Mouse (Mus musculus) cerebral cortex, adult 2 months (tissue): ENCODE data around the gene Fam126b.

ENCODE experiments used
- WGBS: fragments of 180-500 bp; shearing (Covaris S2); methylation state at CpG from one replicate; pipeline ENCODE4 v1.1.7; 2018; 5-methylcytosine and 5-hydroxymethylcytosine counted together

Fam126b gene

DNA sequence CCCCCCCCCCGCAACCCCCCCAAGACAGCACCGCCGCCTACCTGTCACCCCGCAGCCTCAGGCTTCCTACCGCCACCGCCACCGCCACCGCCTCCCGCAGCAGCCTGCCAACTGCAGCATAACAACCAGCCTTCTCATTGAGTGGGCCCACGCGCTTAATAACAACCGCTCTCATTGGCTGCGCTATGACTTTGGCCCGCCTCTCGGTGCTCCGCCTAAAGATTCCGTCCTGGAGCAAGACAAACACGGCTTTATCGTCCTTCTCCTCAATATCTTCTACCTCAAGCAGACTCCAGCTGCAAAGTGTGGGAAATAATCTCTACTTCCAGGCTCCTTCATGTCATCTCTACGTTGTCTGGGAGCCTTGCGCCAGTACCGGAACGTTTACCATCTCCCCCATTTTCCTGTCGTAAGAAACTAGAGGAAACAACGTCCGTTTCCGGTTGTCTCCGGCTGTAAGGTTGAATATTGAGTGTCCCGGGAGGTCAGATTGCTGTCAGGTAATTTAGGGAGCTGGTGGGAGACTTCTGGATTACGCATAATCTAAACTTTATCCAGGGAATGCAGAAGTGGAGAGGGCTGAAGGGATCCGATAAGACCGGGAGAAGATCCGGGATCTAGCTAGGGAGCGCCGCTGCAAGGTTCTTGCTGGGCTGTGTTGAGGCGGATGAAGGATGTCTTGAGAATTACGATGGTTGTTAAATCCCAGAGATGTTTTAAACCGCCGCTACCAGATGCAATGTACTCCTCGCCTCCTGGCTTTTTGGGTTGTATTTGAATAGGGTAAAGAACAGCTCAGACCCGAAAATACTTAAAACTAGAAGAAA, at the start of gene Fam126b, which contains the start of gene Ndufb3:
TSS of gene Fam126b (minus strand) at position 153 of the 827 bp plus-strand sequence.
TSS of gene Ndufb3 (plus strand) at position 214 of the 827 bp plus-strand sequence.
- WGBS = 1% methylated on average over 41 of the region's 41 CpGs

DNA sequence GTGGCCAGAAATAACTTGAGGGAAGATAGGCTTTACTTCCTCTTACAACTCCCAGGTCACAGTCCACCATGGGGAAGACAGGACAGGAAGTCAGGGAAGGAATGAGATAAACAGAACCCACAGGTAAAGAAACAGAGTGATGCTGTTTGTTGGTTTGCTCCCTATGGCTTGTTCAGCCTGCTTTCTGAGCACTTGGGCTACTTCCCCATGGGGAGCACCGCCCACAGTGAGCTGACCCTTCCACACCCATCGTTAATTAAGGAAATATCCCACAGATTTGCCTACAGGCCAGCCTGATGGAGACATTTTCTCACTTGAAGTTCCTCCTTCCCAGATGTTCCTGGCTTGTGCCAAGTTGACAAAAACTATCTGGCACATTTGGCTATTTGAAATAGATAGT, 42.7 kb upstream of the Fam126b start:
- WGBS = 71% methylated on average over 2 of the region's 2 CpGs

DNA sequence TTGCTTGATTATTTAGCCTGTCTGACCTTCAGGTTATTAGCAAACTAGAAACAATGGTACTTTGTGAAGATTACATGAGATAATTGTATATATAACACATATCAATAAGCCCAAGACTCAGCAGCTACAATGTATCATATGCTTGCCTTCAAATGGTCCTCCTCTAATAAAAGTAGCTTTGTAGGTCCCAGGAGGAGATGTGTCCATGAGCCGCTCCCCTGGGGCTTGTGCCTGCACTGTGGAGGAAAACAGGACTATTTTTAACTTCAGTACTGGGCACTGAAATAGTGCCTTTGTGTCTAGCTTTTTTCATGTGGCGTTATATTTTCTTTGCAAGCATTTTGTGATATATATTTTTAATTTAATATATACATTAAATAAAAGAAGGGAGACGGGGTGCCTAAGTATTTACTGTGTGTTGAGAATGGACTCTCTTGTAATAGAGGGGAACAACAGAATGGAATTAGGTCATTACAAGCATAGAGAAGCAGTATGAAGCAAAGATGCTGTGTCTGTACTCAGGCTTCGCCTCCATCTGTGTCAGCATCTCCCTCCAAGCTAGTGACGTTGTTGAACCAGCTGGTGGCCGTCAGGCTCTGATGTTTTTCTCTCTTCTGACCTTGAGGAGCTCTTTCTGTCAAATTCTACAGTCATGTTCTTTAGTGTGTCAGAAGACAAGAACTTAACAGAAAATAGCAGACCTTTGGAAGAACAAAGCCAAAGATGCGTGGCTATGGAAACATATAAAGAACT, 36.0 kb upstream of the Fam126b start:
- WGBS = 24% methylated on average over 7 of the region's 7 CpGs

DNA sequence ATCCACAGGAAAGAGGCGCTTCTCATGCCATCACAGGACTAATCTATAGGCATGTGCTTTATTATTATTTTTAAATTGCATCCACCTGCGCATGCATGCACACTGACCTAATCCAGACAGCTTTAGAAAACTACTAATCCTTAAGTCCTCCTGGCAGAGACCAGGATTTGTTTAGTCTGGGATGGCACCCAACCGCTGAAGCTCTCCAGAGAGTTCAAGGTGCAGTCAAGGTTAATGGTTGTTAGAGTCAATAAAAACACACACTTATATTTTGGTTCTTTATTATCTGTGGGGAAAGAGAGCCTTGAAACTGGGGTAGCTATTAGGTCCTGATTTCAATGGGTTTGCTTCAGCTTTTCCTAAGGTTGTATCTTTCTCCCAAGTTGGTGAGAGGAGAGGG, 35.1 kb upstream of the Fam126b start:
- WGBS = 96% methylated on average over 3 of the region's 3 CpGs

DNA sequence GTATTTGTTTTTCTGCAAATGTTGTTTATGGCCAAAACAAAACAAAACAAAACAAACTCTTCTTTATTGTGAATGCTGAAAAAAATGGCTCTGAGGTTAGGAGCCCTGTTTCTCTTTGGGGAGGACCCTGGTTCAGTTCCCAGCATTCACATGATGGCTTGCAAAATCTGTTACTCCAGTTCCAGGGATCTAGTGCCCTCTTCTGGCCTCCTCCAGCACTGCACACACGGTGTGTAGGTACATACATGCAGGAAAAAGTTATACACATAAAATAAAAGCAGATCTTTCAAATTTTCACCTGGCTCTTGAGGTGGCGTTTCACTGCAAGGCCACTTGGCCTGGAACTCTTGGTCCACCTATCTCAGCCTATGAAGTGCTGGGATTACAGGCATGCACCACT, 32.6 kb upstream of the Fam126b start:
- 88% methylated on average over 2 of the region's 2 CpGs for WGBS

DNA sequence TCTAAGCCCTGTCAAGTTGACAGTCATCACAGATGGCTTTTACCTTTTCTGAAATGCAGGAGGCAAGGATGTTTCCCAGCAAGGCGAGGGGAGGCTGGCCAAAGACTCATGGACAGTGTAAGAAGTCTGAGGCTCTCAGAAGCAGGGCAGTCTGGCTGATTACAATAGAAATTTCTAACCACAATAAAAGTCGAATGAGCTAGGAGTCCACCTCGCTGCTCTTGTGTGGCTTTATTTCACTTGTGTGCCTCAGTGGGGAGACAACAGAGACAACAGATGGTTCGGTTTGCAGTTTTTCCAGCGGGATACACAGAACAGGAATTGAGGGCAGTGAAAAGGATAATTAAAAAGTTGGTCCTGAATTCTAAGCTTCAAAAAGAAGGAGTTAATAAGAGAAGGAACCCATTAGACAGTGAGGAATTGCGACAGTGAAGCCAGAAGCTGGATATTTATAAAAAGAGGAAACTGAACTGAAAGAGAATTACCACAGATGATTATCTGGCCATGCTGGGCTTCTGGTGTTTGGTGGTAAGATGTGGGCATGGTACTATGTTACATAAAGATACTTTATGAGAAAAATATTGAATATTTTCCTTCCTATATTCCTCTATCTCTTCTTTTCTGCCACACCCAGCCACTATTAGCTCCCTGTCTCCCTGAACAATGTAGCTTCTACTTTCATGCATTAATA, 32.0 kb upstream of the Fam126b start:
- 51% methylated on average over 6 of the region's 6 CpGs for WGBS

DNA sequence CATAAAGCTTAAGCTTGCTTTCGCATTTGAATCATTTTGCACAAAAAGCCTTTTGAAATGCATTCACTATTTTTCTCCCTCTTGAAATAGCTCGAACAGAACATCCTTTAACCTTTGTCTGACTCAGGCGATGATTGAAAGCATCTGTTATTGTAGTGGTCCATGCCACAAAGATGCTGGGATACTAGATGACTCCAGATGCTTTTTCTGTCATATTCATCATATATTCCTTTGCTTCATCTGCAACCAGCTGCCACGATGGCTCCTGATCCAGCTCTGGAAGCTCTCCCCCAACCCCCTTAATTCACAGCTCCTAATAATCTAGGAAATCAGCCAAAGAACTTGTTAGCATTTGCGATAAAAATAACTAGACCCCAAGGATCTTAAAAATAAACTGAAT, 31.0 kb upstream of the Fam126b start:
- 33% methylated on average over 5 of the region's 5 CpGs for WGBS

DNA sequence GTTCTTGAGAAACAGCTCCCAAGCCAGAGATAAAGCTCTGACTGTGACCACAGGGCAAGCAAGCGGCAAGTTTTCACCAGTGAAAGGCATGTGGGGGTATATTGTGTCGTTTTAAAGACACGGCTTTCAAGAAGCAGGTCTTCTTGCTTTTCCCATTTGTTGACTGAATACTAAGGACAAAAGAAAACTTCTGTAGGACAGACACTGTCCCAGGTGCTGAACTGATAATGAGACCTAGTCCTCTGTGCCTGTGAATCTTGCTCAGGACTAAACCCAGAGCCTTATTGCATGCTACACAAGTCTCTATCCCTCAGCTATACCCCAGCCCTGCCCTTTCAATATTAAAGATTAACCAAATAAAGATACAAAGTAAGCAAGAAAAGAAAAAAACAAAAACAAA, 30.1 kb upstream of the Fam126b start:
- WGBS = 74% methylated on average over 3 of the region's 3 CpGs

DNA sequence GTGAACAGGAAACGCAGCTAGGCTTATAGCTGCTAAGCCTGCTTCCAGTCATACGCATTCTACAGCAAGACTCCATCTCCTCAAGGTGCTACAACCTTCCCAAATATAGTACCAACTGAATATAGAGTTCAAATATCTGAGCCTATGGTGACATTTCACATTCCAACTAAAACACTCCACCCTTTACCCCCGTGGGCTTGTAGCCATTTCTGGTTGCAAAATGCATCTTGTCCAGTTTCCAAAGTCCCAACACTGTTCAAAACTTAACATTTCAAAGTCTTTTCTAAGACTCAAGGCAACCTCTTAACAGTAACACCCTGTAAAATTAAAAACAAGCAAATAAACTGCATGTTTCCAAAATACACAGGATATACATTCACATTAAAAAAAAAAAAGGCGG, 29.0 kb upstream of the Fam126b start:
- WGBS = 85% methylated on average over 4 of the region's 4 CpGs

DNA sequence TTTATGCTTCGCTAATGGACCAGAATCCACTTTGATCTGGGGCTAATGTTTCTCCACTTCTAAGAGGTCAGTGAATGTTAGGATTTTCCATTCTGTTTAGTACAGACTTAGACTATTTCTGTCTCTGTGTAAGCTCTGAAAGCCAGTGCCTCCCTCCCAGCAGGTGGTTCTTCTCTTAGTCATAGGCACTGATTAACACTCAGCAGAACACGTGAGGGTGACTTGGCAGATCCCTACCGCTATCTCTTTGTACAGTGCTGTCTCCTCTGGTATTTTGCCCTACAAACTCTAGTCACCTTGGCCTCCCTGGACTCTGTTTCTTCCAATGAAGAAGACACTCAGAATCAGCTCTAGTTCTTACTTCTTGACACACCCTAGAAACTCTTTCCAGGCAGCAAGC, 28.3 kb upstream of the Fam126b start:
- WGBS = 46% methylated on average over 3 of the region's 3 CpGs

DNA sequence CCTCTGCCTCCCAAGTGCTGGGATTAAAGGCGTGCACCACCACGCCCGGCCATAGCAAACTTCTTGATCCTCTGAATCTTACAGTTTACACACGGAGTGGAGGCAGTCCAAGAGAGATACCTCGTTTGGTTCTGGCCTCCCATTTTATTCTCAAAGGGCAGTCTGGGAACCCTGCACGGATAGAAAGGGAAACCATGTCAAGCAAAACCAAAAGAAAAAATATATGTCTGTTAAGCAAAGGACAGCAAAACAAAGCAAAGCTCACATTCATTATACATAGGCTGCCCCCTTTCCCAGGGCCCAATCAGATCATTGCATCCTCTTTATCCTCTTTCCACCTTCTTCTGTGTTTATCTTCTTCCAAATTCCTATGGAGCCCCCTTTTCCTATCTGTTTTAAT, 27.7 kb upstream of the Fam126b start:
- WGBS = 82% methylated on average over 6 of the region's 6 CpGs

DNA sequence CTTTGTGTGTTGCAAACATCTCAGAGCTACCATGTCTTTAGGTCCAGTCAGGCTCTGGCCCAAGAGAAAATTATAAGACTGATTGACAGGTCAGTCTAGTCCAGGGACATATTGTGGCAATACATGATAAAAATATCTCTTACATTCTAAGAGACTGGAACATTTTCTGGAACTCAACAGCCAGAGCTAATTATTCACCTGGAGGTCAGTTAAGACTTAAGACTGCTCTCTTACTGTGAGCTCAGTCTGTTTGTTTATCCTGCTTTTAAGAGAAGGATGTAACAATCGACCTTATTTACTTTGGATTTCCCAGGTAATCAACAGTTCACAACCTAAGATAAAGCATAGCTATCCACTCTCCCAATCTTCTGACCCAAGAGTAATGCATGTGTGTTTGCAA, 24.5 kb upstream of the Fam126b start:
- 61% methylated on average over 1 of the region's 1 CpGs for WGBS

DNA sequence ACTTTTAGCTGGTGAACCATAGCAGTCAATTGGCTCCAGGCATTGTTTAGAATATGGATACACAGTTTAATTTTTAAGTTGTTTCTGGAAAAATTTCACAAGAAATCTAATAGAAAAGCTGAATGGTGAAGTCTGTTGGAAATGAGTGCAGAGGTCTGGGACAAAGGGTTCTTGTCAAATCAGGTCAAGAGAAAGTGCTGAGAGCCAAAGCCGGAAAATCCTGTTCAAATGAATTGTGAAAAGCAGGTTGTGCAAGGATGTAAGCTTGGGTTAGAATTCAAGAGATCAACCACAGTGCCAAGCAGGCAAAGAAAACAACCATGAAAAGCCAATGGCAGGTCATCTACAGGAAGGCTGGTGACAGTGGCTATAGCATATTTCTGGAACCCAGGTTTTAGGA, 24.0 kb upstream of the Fam126b start:
- 72% methylated on average over 1 of the region's 1 CpGs for WGBS

DNA sequence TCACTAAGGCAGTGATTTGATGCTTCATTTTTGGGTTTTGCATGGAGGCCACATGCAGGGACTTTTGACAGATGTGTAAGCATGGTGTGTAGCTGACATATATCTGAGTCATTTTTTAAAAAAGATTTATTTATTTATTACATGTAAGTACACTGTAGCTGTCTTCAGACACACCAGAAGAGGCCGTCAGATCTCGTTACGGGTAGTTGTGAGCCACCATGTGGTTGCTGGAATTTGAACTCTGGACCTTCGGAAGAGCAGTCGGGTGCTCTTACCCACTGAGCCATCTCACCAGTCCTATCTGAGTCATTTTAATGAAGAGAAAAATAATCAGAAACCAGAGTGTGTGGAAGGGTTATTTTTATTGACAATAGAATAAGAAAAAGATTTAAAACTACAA, 23.5 kb upstream of the Fam126b start:
- WGBS = 90% methylated on average over 5 of the region's 5 CpGs

DNA sequence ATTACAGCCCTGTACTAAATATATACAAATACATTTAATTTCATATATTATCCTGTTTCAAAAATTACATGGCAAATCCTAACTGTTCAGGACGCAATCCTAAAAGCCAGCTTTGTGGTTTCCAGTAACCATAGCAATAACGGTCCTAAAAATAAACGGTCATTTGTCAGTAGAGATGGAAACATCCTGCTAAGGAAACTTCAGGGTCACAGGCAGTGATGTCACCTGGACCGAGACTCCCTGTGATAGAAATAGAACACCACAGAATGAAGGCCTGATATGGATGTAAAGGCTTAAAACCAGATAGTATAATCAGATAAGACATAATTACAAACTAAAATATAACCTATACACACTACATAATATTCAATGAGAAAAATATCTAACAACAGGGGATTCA, 17.6 kb upstream of the Fam126b start:
- WGBS = 56% methylated on average over 4 of the region's 4 CpGs

DNA sequence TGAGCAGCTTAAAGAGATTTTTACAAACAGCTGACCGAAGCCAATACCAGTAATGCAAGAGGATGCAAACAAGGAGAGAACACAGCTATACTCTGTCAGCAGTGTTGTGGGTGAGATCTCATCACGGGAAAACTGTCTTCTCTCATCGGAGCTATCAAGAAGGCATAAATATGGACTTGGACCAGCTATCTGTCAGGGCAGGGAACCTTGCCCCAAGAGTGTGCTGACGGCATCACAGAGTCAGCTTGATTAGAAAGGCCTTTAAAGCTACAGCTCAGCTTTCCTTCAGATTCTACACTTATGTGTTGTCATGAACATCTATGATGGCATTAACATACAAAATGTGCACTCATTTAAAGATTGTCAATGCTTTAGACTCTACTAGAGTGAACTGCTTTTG, 16.6 kb upstream of the Fam126b start:
- 85% methylated on average over 4 of the region's 4 CpGs for WGBS

DNA sequence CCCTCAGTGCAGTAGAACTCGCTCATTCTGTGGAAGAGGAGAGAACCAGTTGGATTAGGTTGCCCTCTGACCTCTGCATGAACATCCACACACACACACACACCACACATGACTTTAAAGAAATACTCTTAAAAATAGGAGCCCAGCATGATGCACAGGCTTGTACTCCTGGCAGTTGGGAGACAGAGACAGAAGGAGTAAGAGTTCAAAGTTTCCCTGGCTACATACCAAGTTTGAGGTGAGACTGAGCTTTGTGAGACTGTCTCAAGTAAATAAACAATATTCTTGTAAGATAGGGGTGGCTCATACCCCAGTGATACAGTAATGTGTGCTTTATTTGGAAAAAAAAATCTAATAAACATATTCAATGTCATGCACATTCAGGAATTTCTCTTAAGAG, 1.4 kb upstream of the Fam126b start:
- 81% methylated on average over 1 of the region's 1 CpGs for WGBS

DNA sequence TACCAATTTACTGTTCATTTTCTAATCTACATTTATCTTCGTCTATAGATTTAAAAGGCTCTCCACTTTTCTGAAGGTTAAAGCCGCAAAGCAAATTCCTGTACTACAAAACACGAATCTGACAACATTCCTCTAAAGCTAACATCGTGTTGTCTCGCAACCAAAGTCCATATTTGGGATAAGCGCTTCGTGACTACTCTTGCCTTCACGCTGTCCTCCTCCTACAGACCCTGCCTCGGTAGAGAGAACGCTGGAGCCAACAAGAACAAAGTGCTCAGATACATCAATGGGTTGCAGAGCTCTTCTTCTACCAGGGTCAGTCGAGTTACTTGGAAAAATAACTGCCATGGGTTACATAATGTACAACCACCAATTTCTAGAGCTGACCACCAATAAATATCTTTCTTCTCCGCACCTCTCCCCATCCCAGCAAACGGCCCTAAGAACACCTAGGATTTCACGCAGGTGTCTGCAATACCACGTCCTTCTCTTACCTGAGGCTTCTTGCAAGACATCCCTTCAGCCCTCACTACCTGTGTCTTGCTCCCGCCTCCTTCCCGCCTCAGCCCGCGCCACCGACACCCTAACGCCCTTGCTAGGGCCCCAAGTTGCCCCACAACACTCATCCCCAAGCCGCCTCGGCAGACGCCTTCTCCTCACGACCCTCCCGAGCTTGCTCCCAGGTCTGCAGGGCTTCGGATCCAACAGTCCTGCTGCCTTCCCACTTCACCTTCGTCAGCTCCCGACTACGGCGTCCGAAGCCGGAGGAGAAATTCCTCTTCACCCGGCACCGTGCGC, 551 bp downstream of the Fam126b start:
- WGBS = 2% methylated on average over 36 of the region's 36 CpGs

DNA sequence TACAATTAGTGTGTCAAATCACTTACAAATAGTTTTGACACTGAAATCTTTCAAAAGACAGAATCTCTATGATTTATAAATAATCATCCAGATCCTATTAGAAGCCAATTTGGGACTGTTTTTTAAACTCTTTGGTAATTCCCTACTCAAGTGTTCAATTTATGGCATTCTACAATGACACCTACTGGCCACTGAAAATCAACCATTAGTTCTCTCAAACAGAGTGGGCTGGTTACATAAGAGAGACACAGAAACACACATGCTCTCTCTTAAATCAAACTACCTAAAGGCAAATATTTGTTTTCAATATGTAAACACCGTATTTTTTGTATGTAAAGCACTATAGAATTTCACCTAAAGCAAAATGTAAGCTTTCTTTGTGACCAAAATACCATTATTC, 1.9 kb downstream of the Fam126b start:
- WGBS = 63% methylated on average over 1 of the region's 1 CpGs

DNA sequence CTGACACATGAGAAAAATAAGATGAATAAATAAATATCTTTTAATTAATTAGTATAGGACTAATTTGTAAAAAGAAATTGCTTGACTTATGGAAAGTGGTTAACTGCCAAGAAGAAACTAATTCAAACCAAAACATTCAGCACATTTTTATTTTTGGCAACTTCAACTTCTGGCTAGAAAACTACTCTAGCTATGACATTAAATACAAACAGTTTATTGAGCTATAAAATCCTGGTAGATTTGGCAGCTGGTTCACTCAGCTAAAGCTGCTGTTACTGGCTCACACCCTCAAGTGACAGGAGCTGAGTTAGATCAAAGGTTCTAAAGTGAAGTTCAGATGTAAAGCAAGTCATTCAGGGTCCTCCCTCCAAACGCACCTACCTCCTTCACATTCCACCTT, 3.5 kb downstream of the Fam126b start:
- WGBS = 42% methylated on average over 1 of the region's 1 CpGs

DNA sequence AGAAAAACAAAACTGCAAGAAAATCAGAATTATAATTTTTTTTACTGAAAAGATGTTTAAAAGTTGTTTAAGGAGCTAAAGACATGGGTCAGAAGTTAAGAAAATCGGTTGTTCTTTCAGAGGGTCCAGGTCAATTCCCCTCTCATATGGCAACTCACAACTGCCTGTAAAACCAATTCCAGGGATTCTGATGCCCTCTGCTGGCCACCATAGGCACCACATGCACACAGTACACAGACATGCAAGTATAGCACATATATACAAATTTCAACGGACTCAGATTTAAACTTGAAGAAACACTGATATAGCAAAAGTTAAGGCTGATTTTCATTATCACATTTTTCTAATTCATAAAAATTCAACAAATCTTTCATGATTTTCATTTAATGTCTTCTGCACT, 6.9 kb downstream of the Fam126b start:
- 79% methylated on average over 2 of the region's 2 CpGs for WGBS

DNA sequence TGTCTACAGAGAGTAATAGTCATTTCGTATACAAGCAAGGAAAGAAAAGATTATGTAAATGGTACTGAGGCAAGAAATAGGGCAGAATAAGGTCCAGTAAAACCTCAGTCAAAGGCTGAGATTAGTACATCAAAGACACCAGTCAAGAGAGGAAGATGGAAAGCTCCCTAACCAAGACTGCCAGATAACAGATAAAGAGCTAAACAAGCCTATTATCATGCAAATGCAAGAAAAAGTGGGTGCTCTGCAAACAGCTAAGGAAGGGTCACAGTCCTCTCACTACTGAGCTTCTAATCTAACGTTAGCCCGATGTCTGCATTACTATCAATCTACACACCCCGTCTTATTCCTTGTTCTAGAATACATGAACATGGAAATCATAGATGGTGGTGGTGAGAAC, 15.7 kb downstream of the Fam126b start:
- WGBS = 66% methylated on average over 4 of the region's 4 CpGs
